Mouse (Mus musculus) embryonic fibroblast, embryonic 13.5 days (primary cell): ENCODE results near the gene Arid1b.

Experiments used
- CTCF ChIP-seq: IDR thresholded peaks from 2 replicates; pipeline ENCODE4 v1.5.1; 2011; ENCODE audit warnings: mild to moderate bottlenecking, control low read depth, low read length, moderate library complexity, borderline replicate concordance; ENCODE audit not compliant: insufficient read depth
- POLR2A ChIP-seq: IDR thresholded peaks from 2 replicates; pipeline ENCODE4 v1.6.1; 2011; ENCODE audit warnings: low read depth, mild to moderate bottlenecking, control low read depth, low read length, moderate library complexity

DNA sequence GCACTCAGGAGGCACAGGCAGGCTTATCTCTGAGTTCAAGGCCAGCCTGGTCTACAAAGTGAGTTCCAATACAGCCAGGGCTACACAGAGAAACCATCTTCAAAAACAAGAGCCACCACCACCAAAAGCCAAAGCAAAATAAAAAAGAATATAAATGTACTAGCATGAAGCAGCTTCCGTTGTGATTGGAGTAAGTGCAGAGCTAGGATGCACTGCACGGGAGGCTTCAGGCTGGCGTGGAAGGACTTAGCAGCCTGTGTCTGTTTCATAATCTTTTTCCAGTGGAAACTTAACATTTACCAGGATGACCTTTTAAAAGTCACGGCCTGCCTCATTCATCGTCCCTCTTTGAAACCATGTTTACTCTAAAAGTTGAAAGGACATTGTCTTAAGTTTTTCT is 67.5 kb downstream of the Arid1b start:
- TF ChIP-seq CTCF (no peak), POLR2A (no peak)
